Mouse (Mus musculus): ENCODE data around the gene Degs2.

- no peak for TF ChIP-seq CTCF (IDR thresholded peaks at IDR 0.05; ENCODE audit: borderline replicate concordance, control insufficient read depth, extremely low read depth, insufficient read depth, low read length, poor library complexity)
- TF ChIP-seq POLR2A (IDR thresholded peaks at IDR 0.05; ENCODE audit: control insufficient read depth, extremely low read depth, insufficient read depth, low read length, poor library complexity): no peak
Measured at GRCm38 (mm10) chr12:108702185-108702584, at the start of gene Degs2.
